Mouse (Mus musculus) brain, embryonic 14.5 days (tissue): Measurements from ENCODE around the gene Smim14. TPM values are rescaled to one million over a fixed set of nuclear protein-coding genes. Genes with fewer than 3 reads are reported as not detected.

Source experiments
- DNase-seq: peaks from one replicate; pipeline ENCODE4 v3.0.0-alpha.2; 2011; ENCODE audit warnings: low read depth
- CTCF ChIP-seq: fragments of 200-500 bp; IDR thresholded peaks from 2 replicates; pipeline ENCODE4 v1.5.1; 2012; ENCODE audit warnings: inconsistent platforms, mild to moderate bottlenecking, moderate library complexity, borderline replicate concordance; ENCODE audit not compliant: insufficient read depth, insufficient read length; ENCODE audit errors: extremely low read depth
- POLR2A ChIP-seq: fragments of 200-500 bp; IDR thresholded peaks from 2 replicates; pipeline ENCODE4 v1.6.1; 2012; ENCODE audit warnings: mild to moderate bottlenecking, inconsistent platforms, borderline replicate concordance; ENCODE audit not compliant: poor library complexity, insufficient read depth, insufficient read length, severe bottlenecking; ENCODE audit errors: extremely low read depth
- polyA plus RNA-seq: library from polyadenylated mRNA; depleted of rRNA; stranded (reverse); fragments of >200 nt; gene quantifications from 2 replicates; pipeline ENCODE4 v1.2.3, GENCODE M21; 2012

Smim14 gene
- polyA plus RNA-seq, 1 experiment = 119 TPM

DNA sequence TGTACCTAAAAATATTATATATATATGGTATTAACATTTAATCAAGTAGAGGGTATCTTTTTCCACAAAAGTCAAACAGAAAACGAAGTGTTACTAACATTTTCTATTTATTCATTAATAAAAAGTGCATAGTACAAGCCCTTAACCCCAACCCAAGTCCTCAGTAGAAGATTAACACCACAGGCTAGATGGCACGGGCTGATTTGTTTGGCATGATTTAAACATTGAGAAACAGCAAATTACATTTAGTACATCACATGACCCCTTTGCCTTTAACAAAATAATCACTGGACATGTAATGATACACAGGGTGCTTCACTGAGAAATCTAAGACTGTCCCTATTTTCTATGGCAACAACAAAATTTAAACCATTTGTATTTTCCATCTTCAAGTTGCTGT, 90.2 kb downstream of the Smim14 start:
- no peak for DNase-seq
- TF ChIP-seq CTCF (no peak), POLR2A (no peak)

DNA sequence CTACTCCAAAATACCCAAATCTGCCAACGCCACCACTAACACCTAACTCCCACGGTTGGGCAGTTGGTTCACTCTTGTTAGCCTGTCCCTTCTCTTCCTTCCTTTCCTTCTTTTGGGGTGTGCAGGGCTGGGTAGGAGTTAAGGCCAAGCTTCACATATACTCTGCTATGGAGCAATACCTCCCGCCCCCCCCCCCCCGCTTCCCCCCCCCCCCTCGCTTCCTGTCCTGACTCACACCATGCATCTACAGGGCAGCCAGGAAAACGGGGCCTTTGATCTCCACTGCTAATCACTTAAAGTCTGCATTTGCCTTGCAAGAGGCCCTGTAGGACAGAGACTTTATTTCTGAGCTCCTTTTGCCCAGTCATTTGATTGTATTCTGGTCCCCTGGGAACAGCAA, 92.0 kb downstream of the Smim14 start:
- no peak for DNase-seq
- TF ChIP-seq CTCF = no peak
- TF ChIP-seq POLR2A = no peak

DNA sequence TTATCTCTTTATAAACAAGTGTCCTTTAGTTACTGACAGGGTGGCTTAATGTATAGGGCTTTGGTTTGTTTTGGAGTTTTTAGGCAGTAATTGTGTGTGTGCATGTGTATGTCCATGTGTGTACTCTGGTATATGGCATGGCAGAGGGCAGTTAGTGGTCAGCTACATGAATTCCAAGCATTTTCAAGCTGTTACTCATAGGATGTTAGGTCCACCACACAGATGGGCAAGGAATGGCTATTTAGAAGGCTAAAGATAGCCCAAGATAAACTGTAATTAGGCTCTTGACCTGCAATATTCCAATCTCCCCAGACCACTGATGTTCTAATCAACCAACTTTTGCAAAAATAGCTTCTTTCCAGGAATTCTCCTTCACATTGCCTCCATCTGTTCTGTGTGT, 98.9 kb downstream of the Smim14 start:
- no peak for TF ChIP-seq CTCF
- no peak for TF ChIP-seq POLR2A
- DNase-seq = no peak

DNA sequence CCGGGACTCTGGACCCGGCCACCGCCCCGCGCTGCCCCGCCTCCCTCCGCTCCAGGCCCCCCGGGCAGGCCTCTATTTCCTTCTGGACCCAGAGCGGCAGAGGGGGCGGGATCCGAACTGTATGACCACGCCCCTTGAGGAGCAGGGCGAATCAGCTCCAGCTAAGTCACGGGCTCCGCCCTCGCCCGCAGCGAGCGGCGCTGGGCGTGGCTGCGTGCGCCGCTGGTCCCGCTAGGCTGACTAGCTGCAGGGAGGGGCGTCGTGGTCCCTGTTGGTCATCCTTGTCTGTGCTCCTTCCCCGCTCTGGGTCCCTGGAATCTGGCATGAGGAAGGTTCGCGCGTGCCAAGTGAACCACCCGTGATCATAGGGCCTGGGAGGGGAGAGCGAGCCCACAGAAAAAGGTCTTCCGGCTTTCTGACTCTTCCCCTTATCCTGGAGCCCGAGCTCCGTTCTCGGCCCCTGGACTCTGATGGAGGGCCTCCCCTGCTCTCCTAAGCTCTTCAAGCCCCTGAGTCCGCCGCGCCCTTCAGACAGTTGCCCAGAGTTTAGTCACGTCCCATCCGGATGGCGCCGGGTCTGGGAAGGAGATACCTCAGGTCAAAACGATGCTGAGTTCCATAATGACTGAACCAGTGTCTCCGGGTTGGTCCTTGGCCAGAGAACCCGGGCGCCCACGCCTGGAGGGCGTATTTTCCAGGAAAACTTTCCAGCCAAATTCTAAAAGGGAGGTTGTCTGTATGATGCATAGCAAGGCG, 101.0 kb downstream of the Smim14 start, which contains the start of gene Ugdh:
TSS of gene Ugdh (minus strand) at position 144 of the 756 bp plus-strand sequence.
- peak; percentile 99 for DNase-seq
- TF ChIP-seq CTCF = no peak
- peak; percentile 88 for TF ChIP-seq POLR2A

DNA sequence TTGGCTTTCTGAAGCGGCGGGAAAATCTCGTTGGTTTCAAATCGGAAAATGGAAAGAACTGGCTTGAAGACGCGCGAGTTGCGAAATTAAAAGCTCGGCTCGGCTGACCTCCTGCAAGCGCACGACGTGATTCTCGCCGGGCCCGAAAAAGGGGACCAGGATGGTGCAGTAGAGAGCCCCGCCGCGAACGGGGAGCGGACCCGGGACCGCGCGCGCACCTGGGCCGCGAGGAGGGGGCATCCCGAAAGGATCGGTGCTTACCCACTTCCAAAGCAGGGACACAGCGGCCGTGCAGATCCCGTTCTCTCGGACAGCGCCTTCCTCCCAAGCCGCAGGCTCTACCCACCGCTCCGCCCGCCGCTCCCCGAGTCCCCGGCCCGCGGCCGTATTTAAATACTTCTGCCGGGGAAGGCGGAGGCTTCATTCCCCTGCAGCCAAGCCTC, 101.6 kb downstream of the Smim14 start:
- DNase-seq = no peak

DNA sequence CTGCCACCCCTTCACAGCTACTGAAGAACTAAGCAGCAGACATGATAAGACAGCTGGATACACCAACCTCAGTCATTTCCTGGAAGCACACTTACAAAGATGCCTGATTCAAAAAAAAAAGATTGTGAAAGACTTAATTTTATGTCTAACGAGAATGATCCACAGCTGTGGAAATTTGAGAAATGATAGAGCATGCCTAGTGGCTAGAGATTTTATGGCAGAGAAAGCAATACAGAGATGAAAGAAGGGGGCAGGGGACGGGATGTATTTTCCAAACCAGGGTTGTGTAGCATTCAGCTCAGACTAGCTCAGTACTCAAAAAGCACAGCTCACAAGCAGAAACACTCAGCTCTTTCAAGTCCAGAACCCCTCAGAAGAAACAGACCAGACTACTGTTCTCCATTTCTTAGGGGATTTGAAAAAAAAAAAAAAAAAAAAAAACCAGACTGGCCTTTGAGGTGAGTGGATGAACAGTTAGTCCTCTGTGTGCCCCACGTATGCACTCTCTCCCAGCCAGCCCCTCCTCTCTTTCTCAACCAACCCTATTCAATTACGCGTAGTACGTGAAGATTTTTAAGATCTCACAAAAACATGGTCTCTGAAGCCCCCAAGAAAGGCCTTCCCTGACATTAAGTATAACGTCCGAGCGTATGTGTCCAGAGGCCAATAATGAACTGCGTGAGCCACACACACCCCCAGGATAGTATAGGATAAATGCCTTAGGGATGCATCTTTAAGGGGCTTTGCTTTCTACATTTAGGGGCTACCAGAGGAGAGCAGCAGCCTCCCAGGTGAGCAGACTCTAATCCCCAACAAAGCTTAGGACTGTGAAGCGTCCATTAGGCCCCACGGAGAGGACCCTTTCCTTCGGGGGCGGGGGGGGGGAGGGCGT, 102.3 kb downstream of the Smim14 start:
- no peak for TF ChIP-seq POLR2A
- no peak for TF ChIP-seq CTCF

More for the DNA sequence above, 101.6 kb downstream of the Smim14 start:
- TF ChIP-seq POLR2A (no peak), CTCF (no peak)

DNA sequence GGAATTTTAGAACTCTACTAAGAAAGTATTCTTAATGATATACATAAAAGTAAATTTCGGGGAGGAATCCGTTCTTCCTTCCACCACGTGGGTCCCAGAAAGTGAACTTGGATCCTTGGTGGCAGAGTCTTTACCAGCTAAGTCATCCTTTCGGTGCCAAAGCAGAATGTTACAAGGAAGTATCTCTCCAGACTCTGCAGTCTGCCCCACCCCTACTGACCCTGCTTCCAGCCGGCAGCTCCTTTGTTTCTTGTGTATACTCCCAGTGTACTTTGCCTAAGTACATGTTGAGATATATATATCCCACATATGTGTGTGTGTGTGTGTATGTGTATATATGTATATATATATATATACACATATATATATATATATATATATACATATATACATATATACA, 107.5 kb downstream of the Smim14 start:
- TF ChIP-seq POLR2A (no peak), CTCF (no peak)
- no peak for DNase-seq

More for the DNA sequence above, 102.3 kb downstream of the Smim14 start:
- peak; percentile 62 for DNase-seq

DNA sequence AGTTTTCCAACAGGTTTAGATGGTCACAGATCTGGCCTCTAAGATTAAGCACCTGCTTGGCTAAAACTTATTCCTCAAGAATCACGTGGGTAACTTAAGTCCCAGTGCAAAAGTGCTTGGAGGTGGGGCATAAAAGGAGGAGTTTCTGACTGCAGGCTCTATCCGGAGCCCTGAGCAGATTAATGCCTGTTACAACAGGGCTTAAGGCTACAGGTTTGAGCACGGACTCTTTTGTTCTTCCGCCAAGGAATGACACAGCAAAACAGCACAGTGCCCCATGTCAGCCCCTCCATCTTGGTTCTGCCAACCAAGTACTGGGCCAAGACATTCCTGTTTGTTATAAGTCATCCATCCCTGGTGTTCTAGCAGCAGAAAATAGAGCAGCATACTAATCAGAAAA, 108.7 kb downstream of the Smim14 start:
- TF ChIP-seq POLR2A (no peak), CTCF (no peak)
- no peak for DNase-seq

DNA sequence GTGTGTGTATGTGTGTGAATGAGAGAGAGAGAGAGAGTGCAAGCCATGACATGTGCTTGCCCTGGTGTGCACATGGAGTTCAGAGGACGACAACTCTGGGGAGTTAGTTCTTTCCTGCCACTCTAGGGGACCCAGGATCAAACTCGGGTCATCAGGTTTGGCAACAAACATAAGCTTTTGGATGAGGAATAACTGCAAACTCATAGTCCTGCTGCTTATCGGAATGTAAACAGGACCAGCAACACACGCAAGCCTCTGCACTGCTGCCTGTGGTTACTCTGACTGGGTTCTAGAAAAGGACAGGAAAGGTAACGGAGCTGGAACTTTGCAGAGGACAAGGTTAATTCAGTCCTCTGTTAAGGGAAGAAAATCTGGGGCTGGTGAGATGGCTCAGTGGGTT, 111.7 kb downstream of the Smim14 start:
- no peak for TF ChIP-seq CTCF
- TF ChIP-seq POLR2A = no peak
- DNase-seq = no peak

DNA sequence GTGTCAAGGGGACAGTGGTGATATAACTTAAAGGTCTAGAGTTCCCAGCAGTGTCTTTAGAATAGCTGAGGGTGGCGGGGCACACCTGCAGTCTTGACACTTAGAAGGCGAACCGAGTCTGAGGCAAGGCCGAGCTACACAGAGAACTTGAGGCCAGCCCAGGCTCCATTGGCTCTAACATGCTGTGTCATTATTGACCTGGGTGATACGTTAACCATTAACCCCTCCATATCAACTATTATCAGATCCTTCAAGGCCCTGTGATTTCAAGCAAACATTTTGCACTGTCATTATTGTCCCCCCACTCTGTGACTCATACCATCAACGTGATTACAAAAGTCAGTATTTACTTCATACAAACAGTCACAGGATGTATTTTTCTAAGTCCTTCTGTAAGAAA, 112.8 kb downstream of the Smim14 start:
- no peak for DNase-seq
- TF ChIP-seq POLR2A (no peak), CTCF (no peak)

DNA sequence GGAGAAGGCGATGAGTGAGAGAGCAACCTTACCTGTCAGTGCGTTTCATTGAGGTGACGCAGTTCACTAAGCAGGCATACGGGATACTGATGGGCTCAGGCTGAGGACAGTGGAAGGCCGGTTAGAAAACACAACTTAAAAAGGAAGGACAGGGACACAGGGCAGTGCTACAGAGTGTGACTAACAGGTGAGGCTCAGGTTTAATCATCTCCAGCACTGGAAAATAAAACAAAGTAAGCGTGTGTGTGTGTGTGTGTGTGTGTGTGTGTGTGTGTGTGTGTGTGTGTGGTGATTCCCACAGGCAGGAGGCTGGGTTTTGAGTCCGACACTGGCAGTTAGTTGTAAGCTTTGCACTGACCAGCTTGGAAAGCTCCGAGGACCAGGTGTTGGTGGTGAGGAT, 114.2 kb downstream of the Smim14 start:
- TF ChIP-seq CTCF (no peak), POLR2A (no peak)
- no peak for DNase-seq
